Mouse (Mus musculus) G1E (cell line): ENCODE measurements around the gene Arfip1.

ENCODE experiments used
- CTCF ChIP-seq: IDR thresholded peaks from 2 replicates; pipeline ENCODE4 v1.5.1; 2012; ENCODE audit warnings: low read depth, low read length, inconsistent platforms, mixed read lengths
- GATA1 ChIP-seq: IDR thresholded peaks from 2 replicates; pipeline ENCODE4 v1.6.1; 2012; ENCODE audit warnings: borderline replicate concordance, low read length, inconsistent platforms, mixed read lengths
- POLR2AphosphoS5 ChIP-seq: IDR thresholded peaks from 2 replicates; pipeline ENCODE4 v1.6.1; 2012; ENCODE audit warnings: low read depth, low read length, inconsistent platforms; ENCODE audit not compliant: insufficient replicate concordance

DNA sequence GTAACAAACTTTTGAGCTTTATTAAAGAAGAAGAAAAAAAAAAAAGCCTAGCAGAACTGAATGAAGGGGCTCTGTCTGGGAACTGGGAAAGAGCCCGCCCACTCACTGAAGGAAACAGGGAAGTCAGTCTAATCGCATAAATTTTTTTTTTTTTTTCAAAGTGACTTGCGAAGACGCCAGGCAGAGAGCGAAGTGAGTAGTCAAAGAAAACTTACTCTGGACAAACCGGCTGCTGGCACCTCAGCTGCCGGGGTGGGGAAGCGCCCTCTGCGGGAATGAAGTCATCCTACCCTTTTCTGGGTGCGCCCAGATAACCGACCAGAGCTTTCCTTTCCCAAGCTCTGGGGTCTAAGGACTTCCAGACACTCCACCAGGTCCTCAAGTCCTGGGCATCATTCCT, 101.3 kb downstream of the Arfip1 start:
- TF ChIP-seq CTCF = no peak
- TF ChIP-seq POLR2AphosphoS5 = no peak
- TF ChIP-seq GATA1 = no peak
